Mouse (Mus musculus) neural tube, embryonic 14.5 days (tissue): ENCODE results near the gene Slc6a8. TPM values are rescaled to one million over a fixed set of nuclear protein-coding genes. Genes with fewer than 3 reads are reported as not detected.

ENCODE experiments used
- ATAC-seq: fragments of 200-750 bp; cut with Nextera tagmentation; 2 replicates; pipeline ENCODE4 v1.8.0; 2017; ENCODE audit warnings: low read depth, mild to moderate bottlenecking, moderate TSS enrichment, moderate library complexity
- H3K27ac ChIP-seq: fragments of 300-500 bp; sonication (generic); 2 replicates; pipeline ENCODE4 v1.5.1; 2014; ENCODE audit warnings: low read depth, mild to moderate bottlenecking, control low read depth, low read length, moderate library complexity, mixed read lengths
- H3K27me3 ChIP-seq: fragments of 300-500 bp; sonication (generic); 2 replicates; pipeline ENCODE4 v1.6.1; 2014; ENCODE audit warnings: low read length; ENCODE audit not compliant: control insufficient read depth, insufficient read depth
- H3K36me3 ChIP-seq: fragments of 300-500 bp; sonication (generic); 2 replicates; pipeline ENCODE4 v1.6.1; 2014; ENCODE audit warnings: low read length, mixed read lengths; ENCODE audit not compliant: control insufficient read depth, insufficient read depth
- H3K4me1 ChIP-seq: fragments of 300-500 bp; sonication (generic); 2 replicates; pipeline ENCODE4 v1.6.1; 2014; ENCODE audit warnings: low read length; ENCODE audit not compliant: control insufficient read depth, insufficient read depth
- H3K4me2 ChIP-seq: fragments of 300-500 bp; sonication (generic); 2 replicates; pipeline ENCODE4 v1.6.1; 2014; ENCODE audit warnings: mild to moderate bottlenecking, low read depth, low read length, control low read depth
- H3K4me3 ChIP-seq: fragments of 300-500 bp; sonication (generic); 2 replicates; pipeline ENCODE4 v1.5.1; 2014; ENCODE audit warnings: low read depth, low read length, control low read depth, mixed read lengths
- H3K9ac ChIP-seq: fragments of 300-500 bp; sonication (generic); replicated peaks from 2 replicates; pipeline ENCODE4 v1.6.1; 2014; ENCODE audit warnings: low read depth, mild to moderate bottlenecking, control low read depth, low read length, mixed read lengths
- H3K9me3 ChIP-seq: fragments of 300-500 bp; sonication (generic); 2 replicates; pipeline ENCODE4 v1.6.1; 2016; ENCODE audit warnings: low read length; ENCODE audit not compliant: control insufficient read depth
- WGBS: fragments of 180-500 bp; shearing (Covaris S2); extraction: QIAGEN DNeasy Blood & Tissue Kit; methylation state at CpG from one replicate; pipeline ENCODE4 v1.1.7; 2014; 5-methylcytosine and 5-hydroxymethylcytosine counted together
- polyA plus RNA-seq: library from polyadenylated mRNA; unstranded; fragments of >200 nt; fragmentation: Nextera tagmentation; extraction: Ambion mirVana; gene quantifications from 2 replicates; pipeline ENCODE4 v1.2.1, GENCODE M21; 2014

Slc6a8 gene
- polyA plus RNA-seq, 1 experiment from 2014 or later, result 9.7 TPM

- Histone ChIP-seq H3K4me3 (peak within 1 kb of the TSS; percentile 43), H3K4me1 (peaks cover 17% of the 10 kb centered on the region), H3K4me2 (peak within 1 kb of the TSS; percentile 57), H3K36me3 (no peaks in the 10 kb centered on the region), H3K27ac (peak within 1 kb of the TSS; percentile 64), H3K27me3 (no peaks in the 10 kb centered on the region), H3K9ac (peak within 1 kb of the TSS; percentile 54), H3K9me3 (no peaks in the 10 kb centered on the region)
- peak; percentile 93 for ATAC-seq
- WGBS, result 17% methylated on average over 24 of the region's 45 CpGs
Measured at GRCm38 (mm10) chrX:73716109-73716661, 43.2 kb downstream of the Slc6a8 start, which contains the start of the genes Bcap31 and Abcd1. TSS of gene Bcap31 (minus strand) at chrX:73716175. TSS of gene Abcd1 (plus strand) at chrX:73716597.

GRCm38 (mm10) chrX:73716709-73717545 lies 44.0 kb downstream of the Slc6a8 start:
- 26% methylated on average over 27 of the region's 30 CpGs for WGBS
- Histone ChIP-seq H3K9ac (peak overlapping the region; percentile 54), H3K9me3 (no peaks in the 10 kb centered on the region), H3K36me3 (no peaks in the 10 kb centered on the region), H3K27me3 (no peaks in the 10 kb centered on the region), H3K4me2 (peak overlapping the region; percentile 57), H3K27ac (peak overlapping the region; percentile 64), H3K4me3 (peak overlapping the region; percentile 43), H3K4me1 (peaks cover 17% of the 10 kb centered on the region)
- no peak; the same call in 1 of the 2 replicates for ATAC-seq

GRCm38 (mm10) chrX:73717667-73718066 lies 44.7 kb downstream of the Slc6a8 start:
- ATAC-seq, result no peak
- Histone ChIP-seq H3K27me3 (no peaks in the 10 kb centered on the region), H3K4me3 (no peak overlapping the region), H3K27ac (no peak overlapping the region), H3K9ac (no peak overlapping the region), H3K36me3 (no peaks in the 10 kb centered on the region), H3K4me2 (peak overlapping the region; percentile 57; the same call in 1 of the 2 replicates), H3K9me3 (no peaks in the 10 kb centered on the region), H3K4me1 (peaks cover 17% of the 10 kb centered on the region)
- 68% methylated on average over 11 of the region's 11 CpGs for WGBS

- Histone ChIP-seq H3K36me3 (no peaks in the 10 kb centered on the region), H3K9ac (no peak overlapping the region), H3K27ac (no peak overlapping the region), H3K4me2 (peak overlapping the region; percentile 11; the same call in 1 of the 2 replicates), H3K4me1 (peaks cover 17% of the 10 kb centered on the region), H3K27me3 (no peaks in the 10 kb centered on the region), H3K9me3 (no peaks in the 10 kb centered on the region), H3K4me3 (no peak overlapping the region)
- 46% methylated on average over 3 of the region's 3 CpGs for WGBS
- no peak for ATAC-seq
Measured at GRCm38 (mm10) chrX:73718271-73718670, 45.3 kb downstream of the Slc6a8 start.

GRCm38 (mm10) chrX:73718686-73719362 lies 45.9 kb downstream of the Slc6a8 start:
- WGBS, result 42% methylated on average over 5 of the region's 5 CpGs
- H3K9me3 ChIP-seq, result no peaks in the 10 kb centered on the region
- no peak for ATAC-seq
- no peak overlapping the region for H3K9ac ChIP-seq
- no peak overlapping the region for H3K27ac ChIP-seq
- no peaks in the 10 kb centered on the region for H3K36me3 ChIP-seq
- H3K4me2 ChIP-seq, result peak overlapping the region; percentile 11; the same call in 1 of the 2 replicates
- H3K4me1 ChIP-seq, result peaks cover 17% of the 10 kb centered on the region
- no peaks in the 10 kb centered on the region for H3K27me3 ChIP-seq
- H3K4me3 ChIP-seq, result no peak overlapping the region

GRCm38 (mm10) chrX:73730908-73731307 lies 58.0 kb downstream of the Slc6a8 start:
- H3K36me3 ChIP-seq, result peaks cover 5% of the 10 kb centered on the region; the same call in 1 of the 2 replicates
- no peaks in the 10 kb centered on the region for H3K27me3 ChIP-seq
- no peak overlapping the region for H3K9ac ChIP-seq
- no peak overlapping the region for H3K4me2 ChIP-seq
- no peak overlapping the region for H3K4me3 ChIP-seq
- H3K4me1 ChIP-seq, result no peaks in the 10 kb centered on the region
- WGBS, result 50% methylated on average over 1 of the region's 1 CpGs
- no peak overlapping the region for H3K27ac ChIP-seq
- no peak for ATAC-seq
- no peaks in the 10 kb centered on the region for H3K9me3 ChIP-seq

Other genes starting within 250 kb of the Slc6a8 start
- gene Trex2, start 237.8 kb upstream of the Slc6a8 start, polyA plus RNA-seq, result not detected in 2 replicates
- 62.0 and 72.1 TPM in 2 replicates for gene Haus7, start 214.1 kb upstream of the Slc6a8 start, polyA plus RNA-seq
- gene Bgn, start 189.5 kb upstream of the Slc6a8 start, polyA plus RNA-seq, result 8.3 and 36.2 TPM in 2 replicates
- gene Atp2b3, start 170.1 kb upstream of the Slc6a8 start, polyA plus RNA-seq, result 5.9 and 9.2 TPM in 2 replicates
- 0.19 and 0.31 TPM in 2 replicates for gene Dusp9, start 33.7 kb upstream of the Slc6a8 start, polyA plus RNA-seq
- 142 and 186 TPM in 2 replicates for gene Pnck, start 13.0 kb upstream of the Slc6a8 start, polyA plus RNA-seq
- 112 and 132 TPM in 2 replicates for gene Bcap31, start 43.0 kb downstream of the Slc6a8 start, polyA plus RNA-seq
- gene Abcd1, start 43.4 kb downstream of the Slc6a8 start, polyA plus RNA-seq, result 9.2 and 10.2 TPM in 2 replicates
- gene Plxnb3, start 83.9 kb downstream of the Slc6a8 start, polyA plus RNA-seq, result 0.07 and 0.73 TPM in 2 replicates
- 1.2 and 2.4 TPM in 2 replicates for gene Srpk3, start 101.3 kb downstream of the Slc6a8 start, polyA plus RNA-seq
- gene Idh3g, start 113.7 kb downstream of the Slc6a8 start, polyA plus RNA-seq, result 264 and 309 TPM in 2 replicates
- gene Ssr4, start 113.9 kb downstream of the Slc6a8 start, polyA plus RNA-seq, result 169 and 171 TPM in 2 replicates
- 5.4 and 6.5 TPM in 2 replicates for gene Pdzd4, start 151.8 kb downstream of the Slc6a8 start, polyA plus RNA-seq
- gene Avpr2, start 219.0 kb downstream of the Slc6a8 start, polyA plus RNA-seq, result 0.09 TPM in 1 of 2 replicates, not detected in the other
- 107 and 136 TPM in 2 replicates for gene L1cam, start 223.0 kb downstream of the Slc6a8 start, polyA plus RNA-seq
- 3.3 and 3.8 TPM in 2 replicates for gene Arhgap4, start 248.7 kb downstream of the Slc6a8 start, polyA plus RNA-seq
- 94.5 and 106 TPM in 2 replicates for gene Naa10, start 248.8 kb downstream of the Slc6a8 start, polyA plus RNA-seq